Mouse (Mus musculus) limb, embryonic 14.5 days (tissue): ENCODE measurements around the gene Tmc8. TPM values are rescaled to one million over a fixed set of nuclear protein-coding genes. Genes with fewer than 3 reads are reported as not detected.

Source experiments
- ATAC-seq: fragments of 200-750 bp; cut with Nextera tagmentation; 2 replicates; pipeline ENCODE4 v1.8.0; 2017; ENCODE audit warnings: low read depth, moderate number of reproducible peaks, moderate TSS enrichment; ENCODE audit not compliant: low FRiP score
- DNase-seq: peaks from one replicate; pipeline ENCODE4 v3.0.0-alpha.2; 2015; ENCODE audit warnings: low spot score
- H3K27ac ChIP-seq: fragments of 300-500 bp; sonication (generic); replicated peaks from 2 replicates; pipeline ENCODE4 v1.5.1; 2014; ENCODE audit warnings: low read depth, mild to moderate bottlenecking, low read length, moderate library complexity, mixed read lengths
- H3K27me3 ChIP-seq: fragments of 300-500 bp; sonication (generic); 2 replicates; pipeline ENCODE4 v1.6.1; 2014; ENCODE audit warnings: low read length, mixed read lengths; ENCODE audit not compliant: control insufficient read depth, insufficient read depth
- H3K36me3 ChIP-seq: fragments of 300-500 bp; sonication (generic); 2 replicates; pipeline ENCODE4 v1.6.1; 2014; ENCODE audit warnings: mild to moderate bottlenecking, low read length, moderate library complexity, mixed read lengths; ENCODE audit not compliant: control insufficient read depth, insufficient read depth
- H3K4me1 ChIP-seq: fragments of 300-500 bp; sonication (generic); 2 replicates; pipeline ENCODE4 v1.6.1; 2014; ENCODE audit warnings: antibody characterized with exemption, low read length, mixed read lengths; ENCODE audit not compliant: control insufficient read depth, insufficient read depth
- H3K4me2 ChIP-seq: fragments of 300-500 bp; sonication (generic); replicated peaks from 2 replicates; pipeline ENCODE4 v1.6.1; 2014; ENCODE audit warnings: low read depth, mild to moderate bottlenecking, low read length, moderate library complexity; ENCODE audit not compliant: severe bottlenecking
- H3K4me3 ChIP-seq: fragments of 300-500 bp; sonication (generic); replicated peaks from 2 replicates; pipeline ENCODE4 v1.5.1; 2014; ENCODE audit warnings: low read length
- H3K9ac ChIP-seq: fragments of 300-500 bp; sonication (generic); 2 replicates; pipeline ENCODE4 v1.6.1; 2014; ENCODE audit warnings: mild to moderate bottlenecking, low read depth, low read length, moderate library complexity; ENCODE audit not compliant: severe bottlenecking
- H3K9me3 ChIP-seq: fragments of 300-500 bp; sonication (generic); 2 replicates; pipeline ENCODE4 v1.6.1; 2016; ENCODE audit warnings: low read length; ENCODE audit not compliant: control insufficient read depth
- POLR2A ChIP-seq: fragments of 200-500 bp; IDR thresholded peaks from 2 replicates; pipeline ENCODE4 v1.8.0; 2012; ENCODE audit warnings: inconsistent platforms, mild to moderate bottlenecking, moderate library complexity, borderline replicate concordance; ENCODE audit not compliant: insufficient read depth, insufficient read length; ENCODE audit errors: extremely low read depth
- WGBS: fragments of 180-500 bp; shearing (Covaris S2); extraction: QIAGEN DNeasy Blood & Tissue Kit; methylation state at CpG from one replicate; pipeline ENCODE4 v1.1.7; 2014; 5-methylcytosine and 5-hydroxymethylcytosine counted together
- polyA plus RNA-seq, 2 experiments: library from polyadenylated mRNA; depleted of rRNA in 1 of 2; stranded (reverse) in 1 of 2; unstranded in 1 of 2; fragments of >200 nt; fragmentation: Nextera tagmentation in 1 of 2; extraction: Ambion mirVana in 1 of 2; gene quantifications; 2 replicates each; pipeline versions ENCODE4 v1.2.1 to v1.2.3; 2012 to 2014

Tmc8 gene
- polyA plus RNA-seq, 2 experiments: 1.1 to 3.1 TPM

DNA sequence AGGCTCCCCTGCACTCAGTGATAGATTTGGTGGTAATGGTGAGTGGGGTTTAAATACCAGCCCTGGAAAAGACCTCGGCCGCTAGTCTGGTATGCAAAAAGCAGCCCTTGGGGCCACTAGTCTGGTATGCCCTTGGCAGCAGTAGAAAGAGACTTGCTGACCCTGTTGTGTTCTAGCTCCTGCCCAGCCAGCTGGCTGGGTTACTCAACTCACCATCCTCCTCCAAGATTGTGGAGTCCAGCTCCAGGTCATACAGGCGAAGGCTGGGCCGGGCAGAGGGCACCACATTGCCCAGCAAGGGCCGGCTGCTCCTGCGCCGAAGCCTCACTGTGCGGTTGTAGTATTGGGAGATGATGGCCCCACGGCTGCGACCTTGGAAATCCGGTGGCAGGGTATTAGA is 3.8 kb upstream of the Tmc8 start:
- Histone ChIP-seq H3K9ac (no peak overlapping the region), H3K9me3 (no peaks in the 10 kb centered on the region), H3K4me3 (no peak overlapping the region), H3K4me1 (peaks cover 29% of the 10 kb centered on the region), H3K27ac (no peak overlapping the region), H3K36me3 (peaks cover 23% of the 10 kb centered on the region), H3K4me2 (no peak overlapping the region), H3K27me3 (no peaks in the 10 kb centered on the region)
- 91% methylated on average over 11 of the region's 11 CpGs for WGBS
- TF ChIP-seq POLR2A: no peak
- ATAC-seq (no peak), DNase-seq (no peak)

DNA sequence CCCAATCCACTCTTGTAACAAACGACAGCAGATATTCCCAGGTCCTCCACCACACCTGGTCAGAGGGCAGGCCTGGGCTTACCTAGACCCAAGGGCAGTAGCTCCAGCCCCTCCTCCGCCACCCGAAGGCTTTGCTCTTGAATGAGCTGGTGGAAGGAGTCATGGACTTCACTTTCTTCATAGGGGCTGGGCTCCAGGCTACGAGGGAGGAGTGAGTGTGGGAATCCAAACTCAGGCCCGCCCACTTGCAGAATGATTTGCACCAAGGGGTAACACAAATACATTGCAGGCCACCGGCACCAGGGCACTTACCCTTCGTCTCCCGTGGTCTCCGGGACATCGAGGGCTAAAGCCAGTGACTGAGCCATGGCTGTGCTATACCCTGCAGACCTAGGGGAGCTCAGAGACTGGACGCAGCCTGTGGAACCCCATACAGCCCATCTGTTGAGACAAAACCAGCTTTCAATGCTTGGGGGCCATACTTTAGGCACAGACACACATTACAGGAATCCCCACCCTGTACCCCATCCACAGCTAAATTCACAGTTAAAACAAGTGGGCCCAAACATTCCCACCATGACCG is 2.9 kb upstream of the Tmc8 start:
- DNase-seq (no peak), ATAC-seq (no peak)
- peaks cover 35% of the 10 kb centered on the region for H3K4me1 ChIP-seq
- no peaks in the 10 kb centered on the region for H3K27me3 ChIP-seq
- peak overlapping the region; percentile 98 for H3K4me2 ChIP-seq
- H3K9me3 ChIP-seq: no peaks in the 10 kb centered on the region
- H3K4me3 ChIP-seq: peak overlapping the region; percentile 52
- 55% methylated on average over 12 of the region's 12 CpGs for WGBS
- peak overlapping the region; percentile 72; the same call in 1 of the 2 replicates for H3K27ac ChIP-seq
- H3K36me3 ChIP-seq: peaks cover 23% of the 10 kb centered on the region
- no peak for TF ChIP-seq POLR2A
- H3K9ac ChIP-seq: peak overlapping the region; percentile 64

DNA sequence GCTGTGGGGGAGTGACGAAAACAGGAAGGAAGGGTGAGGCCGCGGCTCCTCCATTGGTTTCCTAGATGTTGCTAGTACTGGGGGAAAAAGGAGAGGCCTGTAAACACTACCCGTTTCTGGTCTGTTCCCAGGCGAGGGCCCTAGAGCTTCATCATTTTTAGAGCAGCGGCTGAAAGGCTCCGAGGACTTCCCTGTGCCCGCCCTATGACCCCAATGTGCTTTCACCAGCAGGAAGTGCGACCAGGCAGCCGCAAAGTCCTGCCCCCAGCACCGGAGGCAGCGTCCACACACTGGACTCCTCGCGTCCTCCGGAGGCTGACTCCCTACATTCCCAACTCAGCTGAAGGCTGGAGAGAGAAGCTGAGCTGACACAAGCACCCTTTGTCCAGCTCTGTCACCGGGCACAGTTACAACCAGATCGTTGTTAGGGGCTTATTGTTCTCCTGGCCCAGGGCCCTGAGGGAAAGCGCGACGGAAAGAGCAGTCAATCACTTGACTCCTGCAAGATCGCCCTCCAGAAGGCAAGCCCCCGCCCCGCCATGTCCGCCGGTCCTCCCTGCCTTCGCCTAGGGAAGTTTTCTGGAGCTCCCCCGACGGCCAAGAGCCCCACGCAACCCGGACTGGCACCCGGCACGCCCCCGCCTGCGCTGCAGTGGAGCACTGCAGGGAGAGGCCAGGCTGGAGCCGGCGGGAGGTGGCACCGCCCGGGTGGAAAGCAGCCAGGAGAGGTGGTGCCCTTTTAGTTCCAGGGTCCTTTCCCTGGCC is 2.3 kb upstream of the Tmc8 start:
- peak overlapping the region; percentile 72 for H3K27ac ChIP-seq
- peaks cover 35% of the 10 kb centered on the region for H3K4me1 ChIP-seq

DNA sequence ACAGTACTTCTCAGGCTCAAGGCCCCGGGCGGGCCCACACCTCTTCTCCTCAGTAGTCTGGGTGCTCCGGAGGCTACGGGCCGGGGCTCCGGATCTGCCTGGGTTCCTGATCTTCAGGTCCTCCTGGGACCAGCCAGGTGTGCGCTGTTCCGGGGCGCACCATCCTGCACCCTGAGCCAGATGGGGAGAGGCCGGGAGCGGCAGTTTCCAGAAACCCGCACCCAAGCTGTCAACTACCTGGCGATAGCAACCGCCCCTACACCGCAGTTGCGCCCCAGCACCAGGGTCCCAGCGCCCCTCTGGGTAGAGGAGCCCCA is 1.7 kb upstream of the Tmc8 start:
- Histone ChIP-seq H3K4me1 (peaks cover 35% of the 10 kb centered on the region), H3K9me3 (no peaks in the 10 kb centered on the region), H3K4me3 (peak overlapping the region; percentile 52), H3K27ac (peak overlapping the region; percentile 72), H3K9ac (peak overlapping the region; percentile 64), H3K4me2 (peak overlapping the region; percentile 98), H3K36me3 (peaks cover 17% of the 10 kb centered on the region), H3K27me3 (no peaks in the 10 kb centered on the region)
- DNase-seq (no peak), ATAC-seq (0 out of 2 replicates have a peak, but pooled peaks have one; percentile 3)
- no peak for TF ChIP-seq POLR2A
- 1% methylated on average over 8 of the region's 17 CpGs for WGBS

More for the DNA sequence above, 2.3 kb upstream of the Tmc8 start:
- Histone ChIP-seq H3K4me2 (peak overlapping the region; percentile 98), H3K36me3 (peaks cover 22% of the 10 kb centered on the region), H3K9me3 (no peaks in the 10 kb centered on the region), H3K9ac (peak overlapping the region; percentile 64), H3K4me3 (peak overlapping the region; percentile 52), H3K27me3 (no peaks in the 10 kb centered on the region)
- WGBS: 3% methylated on average over 33 of the region's 38 CpGs
- ATAC-seq (peak; percentile 21; the same call in 1 of the 2 replicates), DNase-seq (peak; percentile 45)
- no peak for TF ChIP-seq POLR2A

DNA sequence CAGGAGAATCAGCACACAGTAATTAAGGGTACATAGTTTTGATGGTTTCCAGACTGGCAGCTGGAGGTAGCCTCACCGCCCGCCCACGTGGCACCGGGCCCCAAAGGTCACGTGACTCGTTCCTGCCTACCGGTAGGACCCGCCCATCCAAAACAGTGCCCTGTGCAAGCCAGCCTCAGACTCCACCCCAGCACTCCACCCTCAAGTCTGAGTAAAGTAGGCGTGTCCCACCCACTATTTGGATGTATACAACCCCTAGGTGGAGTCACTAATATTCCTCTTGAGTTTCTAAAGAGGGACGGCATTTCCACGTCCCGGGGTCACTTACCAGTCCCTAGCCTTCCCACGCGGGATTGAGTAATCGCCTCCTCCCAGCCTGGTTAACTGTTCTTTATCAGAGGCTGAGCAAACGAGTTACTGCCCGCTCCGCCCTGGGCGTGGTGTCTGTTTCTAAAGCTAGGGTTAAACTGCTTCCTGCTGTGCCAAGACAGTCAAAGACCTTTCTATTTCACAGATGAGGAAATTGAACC is 1.2 kb upstream of the Tmc8 start:
- H3K4me2 ChIP-seq: peak overlapping the region; percentile 98
- DNase-seq (peak; percentile 88), ATAC-seq (peak; percentile 76)
- 1% methylated on average over 19 of the region's 19 CpGs for WGBS
- peak; percentile 42; the same call in 1 of the 2 replicates for TF ChIP-seq POLR2A
- peaks cover 35% of the 10 kb centered on the region for H3K4me1 ChIP-seq
- no peaks in the 10 kb centered on the region for H3K27me3 ChIP-seq
- H3K36me3 ChIP-seq: peaks cover 12% of the 10 kb centered on the region
- H3K9me3 ChIP-seq: no peaks in the 10 kb centered on the region
- H3K27ac ChIP-seq: peak overlapping the region; percentile 72; the same call in 1 of the 2 replicates
- H3K4me3 ChIP-seq: peak overlapping the region; percentile 52
- H3K9ac ChIP-seq: peak overlapping the region; percentile 64
